Mouse (Mus musculus) MEL (cell line): Measurements from ENCODE around the gene Arhgap23. TPM values are rescaled to one million over a fixed set of nuclear protein-coding genes. Genes with fewer than 3 reads are reported as not detected.

Experiments
- DNase-seq: peaks from one replicate; pipeline ENCODE4 v3.0.0; 2011; ENCODE audit warnings: low read depth, low spot score
- H3K27ac ChIP-seq: 2 replicates; pipeline ENCODE4 v1.5.1; 2012; ENCODE audit warnings: low read depth, mild to moderate bottlenecking, control low read depth, low read length, moderate library complexity; ENCODE audit not compliant: control insufficient read depth
- H3K27me3 ChIP-seq, 2 experiments: fragments of 150-350 bp in 1 of 2; sonication (generic) in 1 of 2; 2 replicates each; pipeline ENCODE4 v1.6.1; 2012; ENCODE audit warnings: low read length in 2 of 2, mild to moderate bottlenecking in 2 of 2, improper control_type of control experiment in 1 of 2, moderate library complexity in 1 of 2; ENCODE audit not compliant: insufficient read depth in 2 of 2, control insufficient read depth in 1 of 2
- H3K36me3 ChIP-seq, 2 experiments: 2 replicates each; pipeline ENCODE4 v1.6.1; 2012 to 2014; ENCODE audit warnings: low read length in 2 of 2, improper control_type of control experiment in 1 of 2, inconsistent platforms in 1 of 2, mild to moderate bottlenecking in 1 of 2; ENCODE audit not compliant: insufficient read depth in 2 of 2, control insufficient read depth in 1 of 2
- H3K4me1 ChIP-seq, 2 experiments: fragments of 150-350 bp in 1 of 2; sonication (generic) in 1 of 2; 2 replicates each; pipeline ENCODE4 v1.6.1; 2012; ENCODE audit warnings: low read length in 2 of 2, improper control_type of control experiment in 1 of 2, mild to moderate bottlenecking in 1 of 2; ENCODE audit not compliant: insufficient read depth in 2 of 2, control insufficient read depth in 1 of 2
- H3K4me3 ChIP-seq, 2 experiments: fragments of 150-350 bp in 1 of 2; sonication (generic) in 1 of 2; 2 replicates each; pipeline ENCODE4 v1.5.1; 2012; ENCODE audit warnings: low read depth in 2 of 2, low read length in 2 of 2, mild to moderate bottlenecking in 2 of 2, moderate library complexity in 2 of 2, control low read depth in 1 of 2, improper control_type of control experiment in 1 of 2; ENCODE audit not compliant: control insufficient read depth in 1 of 2, insufficient read depth in 1 of 2
- H3K79me2 ChIP-seq: 2 replicates; pipeline ENCODE4 v1.6.1; 2012; ENCODE audit warnings: mild to moderate bottlenecking, low read length, moderate library complexity; ENCODE audit not compliant: control insufficient read depth, poor library complexity, insufficient read depth
- H3K9ac ChIP-seq: 2 replicates; pipeline ENCODE4 v1.6.1; 2012; ENCODE audit warnings: low read depth, mild to moderate bottlenecking, control low read depth, low read length, moderate library complexity; ENCODE audit not compliant: control insufficient read depth, poor library complexity, severe bottlenecking
- H3K9me3 ChIP-seq: fragments of 150-350 bp; sonication (generic); replicated peaks from 2 replicates; pipeline ENCODE4 v1.6.1; 2012; ENCODE audit warnings: mild to moderate bottlenecking, low read length, improper control_type of control experiment, moderate library complexity; ENCODE audit not compliant: insufficient read depth
- CHD1 ChIP-seq: IDR thresholded peaks from 2 replicates; pipeline ENCODE4 v1.6.1; 2012; ENCODE audit warnings: low read depth, mild to moderate bottlenecking, inconsistent platforms, low read length, improper control_type of control experiment
- CHD2 ChIP-seq: IDR thresholded peaks from 2 replicates; pipeline ENCODE4 v1.6.1; 2011; ENCODE audit warnings: low read length, improper control_type of control experiment
- CTCF ChIP-seq, 3 experiments: IDR thresholded peaks in 2 of 3; conservative IDR thresholded peaks in 1 of 3; 2 replicates each; pipeline ENCODE4 v1.5.1; 2011 to 2012; ENCODE audit warnings: low read length in 3 of 3, low read depth in 2 of 3, mild to moderate bottlenecking in 2 of 3, improper control_type of control experiment in 1 of 3, inconsistent platforms in 1 of 3, mixed read lengths in 1 of 3, moderate library complexity in 1 of 3; ENCODE audit not compliant: control insufficient read depth in 1 of 3, insufficient read depth in 1 of 3, poor library complexity in 1 of 3, severe bottlenecking in 1 of 3
- E2F4 ChIP-seq: IDR thresholded peaks from 2 replicates; pipeline ENCODE4 v1.6.1; 2011; ENCODE audit warnings: low read depth, low read length, improper control_type of control experiment, borderline replicate concordance
- EP300 ChIP-seq, 2 experiments: IDR thresholded peaks; 2 replicates each; pipeline ENCODE4 v1.6.1; 2011; ENCODE audit warnings: improper control_type of control experiment in 2 of 2, low read length in 2 of 2, low read depth in 1 of 2, mild to moderate bottlenecking in 1 of 2
- ETS1 ChIP-seq: IDR thresholded peaks from 2 replicates; pipeline ENCODE4 v1.6.1; 2012; ENCODE audit warnings: low read depth, mild to moderate bottlenecking, inconsistent platforms, low read length, improper control_type of control experiment, moderate library complexity
- GABPA ChIP-seq: IDR thresholded peaks from 2 replicates; pipeline ENCODE4 v1.6.1; 2012; ENCODE audit warnings: low read depth, mild to moderate bottlenecking, inconsistent platforms, low read length, improper control_type of control experiment, moderate library complexity
- GATA1 ChIP-seq: IDR thresholded peaks from 2 replicates; pipeline ENCODE4 v1.6.1; 2011; ENCODE audit warnings: low read depth, low read length, improper control_type of control experiment
- JUND ChIP-seq: IDR thresholded peaks from 2 replicates; pipeline ENCODE4 v1.6.1; 2011; ENCODE audit warnings: low read depth, mild to moderate bottlenecking, improper control_type of control experiment, low read length
- KAT2A ChIP-seq: conservative IDR thresholded peaks from 2 replicates; pipeline ENCODE4 v1.6.1; 2012; ENCODE audit warnings: low read depth, low read length, improper control_type of control experiment, inconsistent platforms
- MAFK ChIP-seq: IDR thresholded peaks from 2 replicates; pipeline ENCODE4 v1.6.1; 2011; ENCODE audit warnings: low read depth, mild to moderate bottlenecking, low read length, improper control_type of control experiment, borderline replicate concordance
- MAX ChIP-seq: IDR thresholded peaks from 2 replicates; pipeline ENCODE4 v1.6.1; 2011; ENCODE audit warnings: low read length, improper control_type of control experiment
- MAZ ChIP-seq: IDR thresholded peaks from 2 replicates; pipeline ENCODE4 v1.6.1; 2012; ENCODE audit warnings: low read depth, mild to moderate bottlenecking, inconsistent platforms, low read length, improper control_type of control experiment
- MEF2A ChIP-seq: IDR thresholded peaks from 2 replicates; pipeline ENCODE4 v1.6.1; 2014; ENCODE audit warnings: low read depth, mild to moderate bottlenecking, inconsistent platforms, low read length, improper control_type of control experiment; ENCODE audit not compliant: poor library complexity, insufficient replicate concordance, severe bottlenecking; ENCODE audit errors: extremely low read depth
- MXI1 ChIP-seq: IDR thresholded peaks from 2 replicates; pipeline ENCODE4 v1.6.1; 2011; ENCODE audit warnings: mild to moderate bottlenecking, low read depth, low read length, improper control_type of control experiment
- MYB ChIP-seq: IDR thresholded peaks from 2 replicates; pipeline ENCODE4 v1.6.1; 2011; ENCODE audit warnings: mild to moderate bottlenecking, low read depth, low read length, improper control_type of control experiment
- NRF1 ChIP-seq: IDR thresholded peaks from 2 replicates; pipeline ENCODE4 v1.6.1; 2014; ENCODE audit warnings: low read depth, mild to moderate bottlenecking, inconsistent platforms, low read length, improper control_type of control experiment, moderate library complexity; ENCODE audit not compliant: poor library complexity, insufficient read depth, severe bottlenecking
- POLR2A ChIP-seq, 2 experiments: IDR thresholded peaks; 2 replicates each; pipeline ENCODE4 v1.6.1; 2011 to 2012; ENCODE audit warnings: low read length in 2 of 2, mild to moderate bottlenecking in 2 of 2, control low read depth in 1 of 2, improper control_type of control experiment in 1 of 2, low read depth in 1 of 2, moderate library complexity in 1 of 2; ENCODE audit not compliant: control insufficient read depth in 1 of 2, insufficient read depth in 1 of 2, poor library complexity in 1 of 2
- POLR2AphosphoS5 ChIP-seq: IDR thresholded peaks from 2 replicates; pipeline ENCODE4 v1.6.1; 2012; ENCODE audit warnings: low read depth, borderline replicate concordance, mild to moderate bottlenecking, inconsistent platforms, low read length, moderate library complexity, mixed read lengths
- SIN3A ChIP-seq: IDR thresholded peaks from 2 replicates; pipeline ENCODE4 v1.6.1; 2012; ENCODE audit warnings: low read length, improper control_type of control experiment, inconsistent platforms
- SMC3 ChIP-seq: IDR thresholded peaks from 2 replicates; pipeline ENCODE4 v1.6.1; 2011; ENCODE audit warnings: low read depth, low read length, improper control_type of control experiment
- TAL1 ChIP-seq: IDR thresholded peaks from 2 replicates; pipeline ENCODE4 v1.6.1; 2012; ENCODE audit warnings: mild to moderate bottlenecking, inconsistent platforms, low read length, moderate library complexity, mixed read lengths
- TBP ChIP-seq: IDR thresholded peaks from 2 replicates; pipeline ENCODE4 v1.8.0; 2011; ENCODE audit warnings: low read depth, low read length, improper control_type of control experiment
- TCF12 ChIP-seq: IDR thresholded peaks from 2 replicates; pipeline ENCODE4 v1.6.1; 2014; ENCODE audit warnings: low read depth, mild to moderate bottlenecking, inconsistent platforms, low read length, improper control_type of control experiment, moderate library complexity
- UBTF ChIP-seq: IDR thresholded peaks from 2 replicates; pipeline ENCODE4 v1.6.1; 2012; ENCODE audit warnings: low read depth, mild to moderate bottlenecking, inconsistent platforms, low read length, improper control_type of control experiment, moderate library complexity, borderline replicate concordance; ENCODE audit not compliant: insufficient read depth
- USF1 ChIP-seq: IDR thresholded peaks from 2 replicates; pipeline ENCODE4 v1.6.1; 2014; ENCODE audit warnings: low read depth, mild to moderate bottlenecking, inconsistent platforms, low read length, improper control_type of control experiment, moderate library complexity
- USF2 ChIP-seq, 2 experiments: IDR thresholded peaks; 2 replicates each; pipeline ENCODE4 v1.6.1; 2011 to 2012; ENCODE audit warnings: improper control_type of control experiment in 2 of 2, low read length in 2 of 2, borderline replicate concordance in 1 of 2, inconsistent platforms in 1 of 2, low read depth in 1 of 2, mild to moderate bottlenecking in 1 of 2; ENCODE audit not compliant: insufficient read depth in 1 of 2
- ZC3H11A ChIP-seq: IDR thresholded peaks from 2 replicates; pipeline ENCODE4 v1.6.1; 2012; ENCODE audit warnings: low read depth, mild to moderate bottlenecking, inconsistent platforms, low read length, improper control_type of control experiment
- ZNF384 ChIP-seq: IDR thresholded peaks from 2 replicates; pipeline ENCODE4 v1.6.1; 2012; ENCODE audit warnings: low read depth, mild to moderate bottlenecking, inconsistent platforms, low read length, improper control_type of control experiment
- polyA plus RNA-seq, 2 experiments: library from polyadenylated mRNA; stranded (reverse) in 1 of 2; unstranded in 1 of 2; fragments of >175 nt in 1 of 2; fragments of >200 nt in 1 of 2; gene quantifications; 2 replicates each; pipeline versions ENCODE4 v1.2.1 to v1.2.4; 2012; ENCODE audit warnings: low replicate concordance in 2 of 2, low read depth in 1 of 2; ENCODE audit not compliant: insufficient read length in 2 of 2, insufficient read depth in 1 of 2, missing spikeins in 1 of 2
- total RNA-seq: library from RNA; depleted of rRNA; stranded (reverse); fragments of 300-350 nt; gene quantifications from 2 replicates; pipeline ENCODE4 v1.2.3, GENCODE M21; 2012

Gene Arhgap23
- total and polyA plus RNA-seq, 3 experiments: 1.7 to 7.5 TPM; not detected in 1

- no peaks in the 10 kb centered on the region for H3K9me3 ChIP-seq
- H3K27ac ChIP-seq: no peak overlapping the region
- no peak overlapping the region for H3K4me3 ChIP-seq
- TF ChIP-seq NRF1: no peak
- TF ChIP-seq SIN3A: no peak
- no peak for TF ChIP-seq POLR2AphosphoS5
- no peak for TF ChIP-seq TAL1
- TF ChIP-seq MEF2A: no peak
- no peak for TF ChIP-seq CTCF (IDR thresholded peaks at IDR 0.05 in 2 of 3, conservative IDR thresholded peaks at IDR 0.05 in 1 of 3; ENCODE audit: control insufficient read depth in 1 of 3, insufficient read depth in 1 of 3, low read depth in 2 of 3, low read length in 3 of 3, poor library complexity in 1 of 3, severe bottlenecking in 1 of 3)
- no peak for TF ChIP-seq ZC3H11A
- TF ChIP-seq MYB: no peak
- no peak for TF ChIP-seq USF2 (IDR thresholded peaks at IDR 0.05; ENCODE audit: borderline replicate concordance in 1 of 2, insufficient read depth in 1 of 2, low read depth in 1 of 2, low read length in 2 of 2)
- no peak for TF ChIP-seq ZNF384
- no peak for TF ChIP-seq UBTF
- TF ChIP-seq JUND: no peak
- TF ChIP-seq SMC3: no peak
- no peak for TF ChIP-seq MAZ
- TF ChIP-seq GABPA: no peak
- no peak for TF ChIP-seq E2F4
- no peak for TF ChIP-seq USF1
- TF ChIP-seq CHD2: no peak
- H3K9ac ChIP-seq: no peak overlapping the region
- no peaks in the 10 kb centered on the region for H3K36me3 ChIP-seq
- no peak for DNase-seq
- peaks cover 4 to 11% of the 10 kb centered on the region in 2 experiments for H3K4me1 ChIP-seq
- H3K79me2 ChIP-seq: no peaks in the 10 kb centered on the region
- H3K27me3 ChIP-seq: no peaks in the 10 kb centered on the region; a peak in 2 of 4 replicates
Observed at GRCm38 (mm10) chr11:97530961-97531360, 115.6 kb downstream of the Arhgap23 start.

GRCm38 (mm10) chr11:97531381-97532260 lies 116.3 kb downstream of the Arhgap23 start:
- H3K36me3 ChIP-seq: no peaks in the 10 kb centered on the region
- peak overlapping the region; percentile 58 for H3K9ac ChIP-seq
- peak overlapping the region; percentile 58 to 59 for H3K4me3 ChIP-seq
- H3K27ac ChIP-seq: peak overlapping the region; percentile 8
- H3K9me3 ChIP-seq: no peaks in the 10 kb centered on the region
- peak; percentile 97 for DNase-seq
- no peaks in the 10 kb centered on the region; a peak in 2 of 4 replicates for H3K27me3 ChIP-seq
- H3K4me1 ChIP-seq: peaks cover 4 to 11% of the 10 kb centered on the region in 2 experiments
- no peaks in the 10 kb centered on the region for H3K79me2 ChIP-seq
- TF ChIP-seq MAZ: no peak
- no peak for TF ChIP-seq TAL1
- no peak for TF ChIP-seq MYB
- TF ChIP-seq MXI1: peak; percentile 57; the same call in 1 of the 2 replicates
- TF ChIP-seq POLR2A (IDR thresholded peaks at IDR 0.05; ENCODE audit: control insufficient read depth in 1 of 2, insufficient read depth in 1 of 2, low read depth in 1 of 2, low read length in 2 of 2, poor library complexity in 1 of 2): peak; percentile 71 to 87
- no peak for TF ChIP-seq CHD1
- no peak for TF ChIP-seq CHD2
- 0 out of 2 replicates have a peak, but pooled peaks have one; percentile 43 for TF ChIP-seq TBP
- TF ChIP-seq USF1: no peak
- peak; percentile 53 for TF ChIP-seq GATA1
- no peak for TF ChIP-seq EP300 (IDR thresholded peaks at IDR 0.05; ENCODE audit: low read depth in 1 of 2, low read length in 2 of 2)
- TF ChIP-seq MAFK: no peak
- no peak for TF ChIP-seq KAT2A
- TF ChIP-seq POLR2AphosphoS5: no peak
- TF ChIP-seq SIN3A: peak; percentile 50; the same call in 1 of the 2 replicates
- TF ChIP-seq ETS1: no peak; the same call in 1 of the 2 replicates
- TF ChIP-seq TCF12: no peak; the same call in 1 of the 2 replicates
- peak; percentile 78 for TF ChIP-seq MAX
